Comparison of ENCODE assay signal across 10 mouse cellular contexts in the genomic region with DNA sequence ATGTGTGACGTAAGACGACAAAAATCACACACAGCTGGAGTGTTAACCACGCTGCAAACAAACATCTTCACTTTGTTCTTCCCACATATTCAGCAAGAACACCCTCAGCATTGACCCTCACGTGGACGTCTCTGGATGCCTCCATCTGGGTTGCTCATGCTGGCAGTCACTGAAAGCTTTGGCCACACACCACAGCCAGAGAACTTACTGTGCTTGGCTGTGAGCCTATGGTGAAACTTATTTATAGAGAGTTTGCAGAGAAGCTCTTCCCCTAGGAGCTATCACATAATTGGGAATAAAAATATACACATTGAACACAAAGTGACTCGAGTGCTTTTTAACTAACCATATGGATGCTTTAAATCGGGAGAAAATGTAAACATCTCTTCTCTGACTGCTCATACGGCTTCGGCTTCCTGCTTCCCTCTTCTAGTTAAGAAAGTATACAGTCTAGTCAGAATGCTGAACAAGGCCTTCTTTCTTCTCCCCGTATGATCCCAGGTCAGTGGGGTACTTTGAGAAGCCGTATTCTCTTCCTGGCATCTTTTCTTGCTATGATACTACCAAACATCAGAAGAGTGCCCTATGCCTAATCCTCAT.
DNase-seq lines count a peak whose midpoint lies in the region; TF ChIP-seq lines count a peak whose summit lies in the region.
"Had no signal": no experiment of that assay in that cellular context is flagged by ENCODE, and none has a peak within 500 bp of the region (broad histone marks: within the 10 kb centered on the region; RNA-seq: fewer than 3 reads in every experiment).

No protein-coding gene starts in this region.

- DNase-seq in left cerebral cortex, adult 11 months (ENCODE audit: low spot score): peak; percentile 32
- DNase-seq in left cerebral cortex, postnatal 4 days: no peak
- DNase-seq in frontal cortex, postnatal 36 days (ENCODE audit: low spot score in 2 of 2): peak; percentile 35 to 52
- DNase-seq in left cerebral cortex, adult 9 months (ENCODE audit: low spot score in 2 of 2): peak; percentile 42 to 54
- peak; percentile 78 for DNase-seq in skeletal muscle tissue, adult 2 months (ENCODE audit: low read depth, low spot score)
- no peak for DNase-seq in spleen, postnatal 10 days (ENCODE audit: low spot score in 2 of 2)
- DNase-seq in thymus, adult 2 months: no peak
- DNase-seq in adrenal gland, postnatal 4 days (ENCODE audit: low spot score in 2 of 2): no peak
- DNase-seq: thymus, postnatal 4 days had no signal

- TF ChIP-seq POLR2A in thymus, adult 2 months (IDR thresholded peaks at IDR 0.05; ENCODE audit: control insufficient read depth, extremely low read depth, insufficient read depth, low read length, poor library complexity): no peak

- H3K36me3 ChIP-seq in thymus, adult 2 months (ENCODE audit: control insufficient read depth, insufficient read depth, low read length): no peaks in the 10 kb centered on the region
- H3K36me3 ChIP-seq: heart, embryonic 13.5 days had no signal

- no peaks in the 10 kb centered on the region for H3K27me3 ChIP-seq in thymus, adult 2 months (ENCODE audit: control insufficient read depth, insufficient read depth, low read length)
- H3K27me3 ChIP-seq: heart, embryonic 13.5 days had no signal

- 85% methylated on average over 11 of the region's 11 CpGs for WGBS in thymus, adult 2 months

- intact Hi-C loops in left cerebral cortex, postnatal 4 days (cut with DNase I): no loop called here

- H3K27ac ChIP-seq in thymus, adult 2 months (ENCODE audit: control insufficient read depth, insufficient read depth, low read length): no peak overlapping the region
- H3K27ac ChIP-seq: heart, embryonic 13.5 days had no signal

- no peak for TF ChIP-seq CTCF in thymus, adult 2 months (IDR thresholded peaks at IDR 0.05; ENCODE audit: borderline replicate concordance, control insufficient read depth, extremely low read depth, insufficient read depth, low read length, poor library complexity)

- no peaks in the 10 kb centered on the region for H3K4me1 ChIP-seq in thymus, adult 2 months (replicated peaks; ENCODE audit: control insufficient read depth, insufficient read depth, low read length)
- H3K4me1 ChIP-seq: heart, embryonic 13.5 days had no signal

- no peak overlapping the region for H3K4me3 ChIP-seq in thymus, adult 2 months (ENCODE audit: control insufficient read depth, insufficient read depth, low read length)
- H3K4me3 ChIP-seq: heart, embryonic 13.5 days had no signal

Comparison
In these comparisons a context has a peak if more than half of its experiments do, and no peak if none do; other contexts are left out.
1. DNase-seq: peak in left cerebral cortex, adult 11 months (single experiment), frontal cortex, postnatal 36 days (2 of 2), left cerebral cortex, adult 9 months (2 of 2) and skeletal muscle tissue, adult 2 months (single experiment); none in left cerebral cortex, postnatal 4 days (single experiment), spleen, postnatal 10 days (0 of 2), thymus, adult 2 months (single experiment) and adrenal gland, postnatal 4 days (0 of 2).